ENCODE assay signal across 14 mouse cellular contexts in genomic region chr9:22075778-22076177, GRCm38 (mm10). TPM values are rescaled to one million over a fixed set of nuclear protein-coding genes. Genes with fewer than 3 reads are reported as not detected.
"Had no signal": no experiment of that assay in that cellular context is flagged by ENCODE, and none has a peak within 500 bp of the region (broad histone marks: within the 10 kb centered on the region; RNA-seq: fewer than 3 reads in every experiment).

No protein-coding gene starts in this region.

RNA-seq across cellular contexts. Expression of gene Gm49318, which starts 4.7 kb away (rescaled TPM):
- total RNA-seq: neutrophil, adult 5-6 weeks had no signal
- polyA plus RNA-seq: neural tube, embryonic 13.5 days; neural tube, embryonic 14.5 days; neural tube, embryonic 15.5 days; small intestine, adult 2 months; spleen, adult 2 months; stomach, embryonic 14.5 days; stomach, embryonic 15.5 days; stomach, embryonic 16.5 days; stomach, postnatal 0 days; testis, adult 2 months; thymus, adult 2 months; thymus, postnatal 0 days; urinary bladder, adult 2 months had no signal

RNA-seq across cellular contexts. Expression of gene Cnn1, which starts 23.2 kb away (rescaled TPM):
- total RNA-seq: neutrophil, adult 5-6 weeks had no signal

RNA-seq across cellular contexts. Expression of gene Elavl3, which starts 24.0 kb away (rescaled TPM):
- total RNA-seq: neutrophil, adult 5-6 weeks had no signal
- polyA plus RNA-seq: spleen, adult 2 months had no signal
